Mouse (Mus musculus): ENCODE results near the gene Abi3.

GRCm38 (mm10) chr11:95831276-95831619, 11.0 kb downstream of the Abi3 start:
- TF ChIP-seq POLR2A (IDR thresholded peaks at IDR 0.05; ENCODE audit: insufficient read depth, low read length) (no peak), EP300 (IDR thresholded peaks at IDR 0.05; ENCODE audit: insufficient read depth, low read depth, low read length) (no peak)

All from ES-Bruce4 (cell line).